Mouse (Mus musculus) activated CD4-positive, CD25-positive, alpha-beta regulatory T cell (primary cell): ENCODE measurements around the gene Cebpe. TPM values are rescaled to one million over a fixed set of nuclear protein-coding genes. Genes with fewer than 3 reads are reported as not detected.

Source experiments
- polyA plus RNA-seq, 2 experiments: library from polyadenylated mRNA; unstranded; fragments of 100-300 nt; shearing (Covaris generic); gene quantifications; one replicate each; pipeline ENCODE4 v1.2.1; 2017

The Cebpe gene
- polyA plus RNA-seq: under 1 TPM in 1 of 2 experiments, not detected in 1; 0.79 TPM

GRCm38 (mm10) chr14:54712074-54712473 is at the start of gene Cebpe:
Cebpe (minus strand) TSS chr14:54712174.

GRCm38 (mm10) chr14:54698733-54699132 is 13.2 kb downstream of the Cebpe start, which contains the start of gene Gm29776:
Gm29776 (minus strand) TSS chr14:54698833.

GRCm38 (mm10) chr14:54686522-54687143 is 25.3 kb downstream of the Cebpe start, which contains the start of gene Acin1:
Acin1 (minus strand) TSS chr14:54686931.

GRCm38 (mm10) chr14:54686063-54686521 is 25.9 kb downstream of the Cebpe start, which contains the start of gene 1700123O20Rik:
1700123O20Rik (plus strand) TSS chr14:54686216.

Other genes starting within 250 kb of the Cebpe start
- 100 to 1,000 TPM; 260 to 472 TPM for gene Lrp10, start 248.0 kb downstream of the Cebpe start, polyA plus RNA-seq
- 1 to 10 TPM in 1 of 2 experiments, under 1 TPM in 1; 0.54 to 1.4 TPM for gene Rem2, start 236.1 kb downstream of the Cebpe start, polyA plus RNA-seq
- gene Prmt5, start 194.6 kb downstream of the Cebpe start, polyA plus RNA-seq: 10 to 100 TPM; 34.1 to 45.7 TPM
- 10 to 100 TPM; 37.6 to 42.8 TPM for gene Haus4, start 157.6 kb downstream of the Cebpe start, polyA plus RNA-seq
- under 1 TPM; 0.17 to 0.18 TPM for gene Ajuba, start 134.6 kb downstream of the Cebpe start, polyA plus RNA-seq
- gene 4931414P19Rik, start 106.2 kb downstream of the Cebpe start, polyA plus RNA-seq: 1 to 10 TPM; 1.3 to 3.3 TPM
- gene Psmb5, start 94.2 kb downstream of the Cebpe start, polyA plus RNA-seq: 100 to 1,000 TPM; 242 to 247 TPM
- under 1 TPM in 1 of 2 experiments, not detected in 1; 0.12 TPM for gene Psmb11, start 90.7 kb downstream of the Cebpe start, polyA plus RNA-seq
- not detected for gene Gm17606, start 71.2 kb downstream of the Cebpe start, polyA plus RNA-seq
- 1 to 10 TPM; 1.4 to 4.0 TPM for gene Cdh24, start 70.8 kb downstream of the Cebpe start, polyA plus RNA-seq
- 10 to 100 TPM; 78.0 to 83.7 TPM for gene 1700123O20Rik, start 26.0 kb downstream of the Cebpe start, polyA plus RNA-seq
- 100 to 1,000 TPM in 1 of 2 experiments, 10 to 100 TPM in 1; 92.0 to 116 TPM for gene Acin1, start 25.2 kb downstream of the Cebpe start, polyA plus RNA-seq
- gene Gm29776, start 13.3 kb downstream of the Cebpe start, polyA plus RNA-seq: under 1 TPM; 0.08 to 0.17 TPM
- gene Slc7a8, start 69.8 kb upstream of the Cebpe start, polyA plus RNA-seq: under 1 TPM; 0.27 to 0.98 TPM
- gene Rnf212b, start 102.0 kb upstream of the Cebpe start, polyA plus RNA-seq: under 1 TPM in 1 of 2 experiments, not detected in 1; 0.28 TPM
- 10 to 100 TPM; 14.3 to 15.8 TPM for gene Homez, start 158.8 kb upstream of the Cebpe start, polyA plus RNA-seq
- 1 to 10 TPM in 1 of 2 experiments, under 1 TPM in 1; 0.54 to 1.5 TPM for gene Ppp1r3e, start 165.4 kb upstream of the Cebpe start, polyA plus RNA-seq
- gene Bcl2l2, start 171.2 kb upstream of the Cebpe start, polyA plus RNA-seq: under 1 TPM; 0.20 to 0.21 TPM
- gene Gm20521, start 171.3 kb upstream of the Cebpe start, polyA plus RNA-seq: under 1 TPM in 1 of 2 experiments, not detected in 1; 0.30 TPM
- gene Pabpn1, start 180.3 kb upstream of the Cebpe start, polyA plus RNA-seq: 100 to 1,000 TPM; 180 to 240 TPM
- gene Slc22a17, start 201.0 kb upstream of the Cebpe start, polyA plus RNA-seq: 1 to 10 TPM; 3.1 to 7.2 TPM
- not detected for gene Efs, start 214.0 kb upstream of the Cebpe start, polyA plus RNA-seq
- not detected for gene Il25, start 220.5 kb upstream of the Cebpe start, polyA plus RNA-seq
- gene Cmtm5, start 224.1 kb upstream of the Cebpe start, polyA plus RNA-seq: under 1 TPM in 1 of 2 experiments, not detected in 1; 0.43 TPM